Mouse (Mus musculus) megakaryocyte, embryonic 14.5 days (primary cell): Measurements from ENCODE around the gene Gm37240.

Experiments used
- FLI1 ChIP-seq: IDR thresholded peaks from 2 replicates; pipeline ENCODE4 v1.6.1; 2012; ENCODE audit warnings: low read length, inconsistent platforms, mixed read lengths
- GATA1 ChIP-seq: IDR thresholded peaks from 3 replicates; pipeline ENCODE4 v1.6.1; 2012; ENCODE audit warnings: mixed read lengths, low read length, inconsistent platforms, borderline replicate concordance

DNA sequence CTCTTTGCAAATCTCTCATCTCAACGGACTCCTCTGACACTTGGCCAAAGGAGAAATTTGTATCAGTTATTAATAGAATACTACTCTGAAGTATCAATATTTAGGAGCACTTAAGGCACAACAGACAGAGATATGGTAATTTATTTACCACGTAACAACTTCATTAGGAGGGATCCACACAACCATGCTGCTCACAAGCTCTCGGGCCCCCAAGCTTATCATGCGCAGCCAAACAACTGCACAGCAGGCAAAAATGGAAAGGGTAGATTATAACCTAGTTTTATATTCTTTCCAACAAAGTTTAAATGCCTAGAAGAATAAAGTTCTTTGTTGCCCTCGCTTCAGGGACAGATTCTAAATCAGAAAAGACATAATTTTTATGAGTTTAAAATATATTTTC, 207.4 kb downstream of the Gm37240 start:
- TF ChIP-seq GATA1 (no peak), FLI1 (no peak)
